Mouse (Mus musculus): ENCODE data around the gene Polr1a. TPM values are rescaled to one million over a fixed set of nuclear protein-coding genes. Genes with fewer than 3 reads are reported as not detected.

Polr1a gene
- polyA plus RNA-seq, 1 experiment, result 35.1 TPM

GRCm38 (mm10) chr6:71893263-71893662 is 15.6 kb upstream of the Polr1a start:
- no peak for TF ChIP-seq USF1 (IDR thresholded peaks at IDR 0.05; ENCODE audit: low read depth)
- TF ChIP-seq MYOG (IDR thresholded peaks at IDR 0.05; ENCODE audit: control insufficient read depth, extremely low read depth, insufficient read length), result no peak
- no peak for TF ChIP-seq CTCF (IDR thresholded peaks at IDR 0.05; ENCODE audit: control insufficient read depth, insufficient read depth, insufficient read length)
- TF ChIP-seq CEBPB (IDR thresholded peaks at IDR 0.05; ENCODE audit: low read depth), result no peak
- TF ChIP-seq MAX (IDR thresholded peaks at IDR 0.05), result no peak
- no peak for TF ChIP-seq FOSL1 (IDR thresholded peaks at IDR 0.05; ENCODE audit: insufficient read depth, low read length, poor library complexity, severe bottlenecking)
- TF ChIP-seq MYOD1 (IDR thresholded peaks at IDR 0.05; ENCODE audit: control insufficient read depth, insufficient read length, low read depth), result no peak
- H3K27me3 ChIP-seq (ENCODE audit: control insufficient read depth, insufficient read depth, insufficient read length), result no peaks in the 10 kb centered on the region
- H3K36me3 ChIP-seq (ENCODE audit: control insufficient read depth, insufficient read depth), result peaks cover 91% of the 10 kb centered on the region
- no peak overlapping the region for H3ac ChIP-seq (ENCODE audit: control insufficient read depth, insufficient read length, low read depth)
- H3K4me3 ChIP-seq (ENCODE audit: insufficient read depth, poor library complexity, severe bottlenecking), result no peak overlapping the region
- no peaks in the 10 kb centered on the region for H3K79me3 ChIP-seq (ENCODE audit: low read depth)
- H3K79me2 ChIP-seq (ENCODE audit: control insufficient read depth, insufficient read depth), result no peaks in the 10 kb centered on the region

- peak overlapping the region; percentile 71 for H3ac ChIP-seq (ENCODE audit: control insufficient read depth, insufficient read length, low read depth)
- H3K4me3 ChIP-seq (ENCODE audit: insufficient read depth, poor library complexity, severe bottlenecking), result peak overlapping the region; percentile 65
- no peaks in the 10 kb centered on the region for H3K27me3 ChIP-seq (ENCODE audit: control insufficient read depth, insufficient read depth, insufficient read length)
- peaks cover 82% of the 10 kb centered on the region for H3K79me2 ChIP-seq (ENCODE audit: control insufficient read depth, insufficient read depth)
- H3K79me3 ChIP-seq (ENCODE audit: low read depth), result peaks cover 54% of the 10 kb centered on the region
- TF ChIP-seq CTCF (IDR thresholded peaks at IDR 0.05; ENCODE audit: control insufficient read depth, insufficient read depth, insufficient read length) (no peak), MYOG (IDR thresholded peaks at IDR 0.05; ENCODE audit: control insufficient read depth, extremely low read depth, insufficient read length) (no peak), MAX (IDR thresholded peaks at IDR 0.05) (no peak)
- H3K36me3 ChIP-seq (ENCODE audit: control insufficient read depth, insufficient read depth), result peaks cover 54% of the 10 kb centered on the region
Measured at GRCm38 (mm10) chr6:71907702-71908235, 1.1 kb upstream of the Polr1a start.

- peak overlapping the region; percentile 65 for H3K4me3 ChIP-seq (ENCODE audit: insufficient read depth, poor library complexity, severe bottlenecking)
- no peak for TF ChIP-seq MYOD1 (IDR thresholded peaks at IDR 0.05; ENCODE audit: control insufficient read depth, insufficient read length, low read depth)
- no peak for TF ChIP-seq FOSL1 (IDR thresholded peaks at IDR 0.05; ENCODE audit: insufficient read depth, low read length, poor library complexity, severe bottlenecking)
- no peak for TF ChIP-seq CTCF (IDR thresholded peaks at IDR 0.05; ENCODE audit: control insufficient read depth, insufficient read depth, insufficient read length)
- TF ChIP-seq CEBPB (IDR thresholded peaks at IDR 0.05; ENCODE audit: low read depth), result no peak
- TF ChIP-seq MYOG (IDR thresholded peaks at IDR 0.05; ENCODE audit: control insufficient read depth, extremely low read depth, insufficient read length), result no peak
- TF ChIP-seq USF1 (IDR thresholded peaks at IDR 0.05; ENCODE audit: low read depth), result no peak
- no peak for TF ChIP-seq MAX (IDR thresholded peaks at IDR 0.05)
- no peaks in the 10 kb centered on the region for H3K27me3 ChIP-seq (ENCODE audit: control insufficient read depth, insufficient read depth, insufficient read length)
- no peak overlapping the region for H3ac ChIP-seq (ENCODE audit: control insufficient read depth, insufficient read length, low read depth)
- peaks cover 54% of the 10 kb centered on the region for H3K79me3 ChIP-seq (ENCODE audit: low read depth)
- peaks cover 48% of the 10 kb centered on the region for H3K36me3 ChIP-seq (ENCODE audit: control insufficient read depth, insufficient read depth)
- H3K79me2 ChIP-seq (ENCODE audit: control insufficient read depth, insufficient read depth), result peaks cover 79% of the 10 kb centered on the region
Measured at GRCm38 (mm10) chr6:71909384-71909783, 531 bp downstream of the Polr1a start.

GRCm38 (mm10) chr6:71909840-71910239 is 987 bp downstream of the Polr1a start:
- TF ChIP-seq CTCF (IDR thresholded peaks at IDR 0.05; ENCODE audit: control insufficient read depth, insufficient read depth, insufficient read length) (no peak), MYOD1 (IDR thresholded peaks at IDR 0.05; ENCODE audit: control insufficient read depth, insufficient read length, low read depth) (no peak), CEBPB (IDR thresholded peaks at IDR 0.05; ENCODE audit: low read depth) (no peak), MYOG (IDR thresholded peaks at IDR 0.05; ENCODE audit: control insufficient read depth, extremely low read depth, insufficient read length) (no peak), USF1 (IDR thresholded peaks at IDR 0.05; ENCODE audit: low read depth) (no peak), MAX (IDR thresholded peaks at IDR 0.05) (no peak), FOSL1 (IDR thresholded peaks at IDR 0.05; ENCODE audit: insufficient read depth, low read length, poor library complexity, severe bottlenecking) (no peak)
- Histone ChIP-seq H3ac (ENCODE audit: control insufficient read depth, insufficient read length, low read depth) (no peak overlapping the region), H3K79me3 (ENCODE audit: low read depth) (peaks cover 54% of the 10 kb centered on the region), H3K79me2 (ENCODE audit: control insufficient read depth, insufficient read depth) (peaks cover 76% of the 10 kb centered on the region), H3K36me3 (ENCODE audit: control insufficient read depth, insufficient read depth) (peaks cover 46% of the 10 kb centered on the region), H3K4me3 (ENCODE audit: insufficient read depth, poor library complexity, severe bottlenecking) (peak overlapping the region; percentile 65), H3K27me3 (ENCODE audit: control insufficient read depth, insufficient read depth, insufficient read length) (no peaks in the 10 kb centered on the region)

- H3K4me3 ChIP-seq (ENCODE audit: insufficient read depth, poor library complexity, severe bottlenecking), result no peak overlapping the region
- peaks cover 40% of the 10 kb centered on the region for H3K79me3 ChIP-seq (ENCODE audit: low read depth)
- H3K79me2 ChIP-seq (ENCODE audit: control insufficient read depth, insufficient read depth), result peaks cover 56% of the 10 kb centered on the region
- H3K27me3 ChIP-seq (ENCODE audit: control insufficient read depth, insufficient read depth, insufficient read length), result no peaks in the 10 kb centered on the region
- H3K36me3 ChIP-seq (ENCODE audit: control insufficient read depth, insufficient read depth), result peaks cover 33% of the 10 kb centered on the region
- no peak overlapping the region for H3ac ChIP-seq (ENCODE audit: control insufficient read depth, insufficient read length, low read depth)
- no peak for TF ChIP-seq USF1 (IDR thresholded peaks at IDR 0.05; ENCODE audit: low read depth)
- TF ChIP-seq MYOD1 (IDR thresholded peaks at IDR 0.05; ENCODE audit: control insufficient read depth, insufficient read length, low read depth), result no peak
- TF ChIP-seq FOSL1 (IDR thresholded peaks at IDR 0.05; ENCODE audit: insufficient read depth, low read length, poor library complexity, severe bottlenecking), result no peak
- no peak for TF ChIP-seq CTCF (IDR thresholded peaks at IDR 0.05; ENCODE audit: control insufficient read depth, insufficient read depth, insufficient read length)
- TF ChIP-seq MAX (IDR thresholded peaks at IDR 0.05), result no peak
- TF ChIP-seq CEBPB (IDR thresholded peaks at IDR 0.05; ENCODE audit: low read depth), result no peak
- no peak for TF ChIP-seq MYOG (IDR thresholded peaks at IDR 0.05; ENCODE audit: control insufficient read depth, extremely low read depth, insufficient read length)
Measured at GRCm38 (mm10) chr6:71911686-71912450, 3.0 kb downstream of the Polr1a start.
